Mouse (Mus musculus): ENCODE results near the gene Pin1rt1. TPM values are rescaled to one million over a fixed set of nuclear protein-coding genes. Genes with fewer than 3 reads are reported as not detected.
A peak's percentile ranks its signal among the peaks of the same experiment; 100 is the strongest.

Gene Pin1rt1
- polyA plus RNA-seq, 1 experiment from 2014 or later, result not detected

GRCm38 (mm10) chr2:104740248-104740949 is 24.2 kb upstream of the Pin1rt1 start:
- Histone ChIP-seq H3K27ac (no peak overlapping the region), H3K4me2 (no peak overlapping the region), H3K9ac (no peak overlapping the region), H3K4me3 (no peak overlapping the region), H3K4me1 (peaks cover 12% of the 10 kb centered on the region), H3K9me3 (no peaks in the 10 kb centered on the region), H3K36me3 (no peaks in the 10 kb centered on the region), H3K27me3 (peaks cover 33% of the 10 kb centered on the region)
- no peak for ATAC-seq (ENCODE audit: insufficient number of reproducible peaks, insufficient read depth, low FRiP score, low TSS enrichment, low read depth)
- WGBS, result 48% methylated on average over 7 of the region's 7 CpGs

- no peak for ATAC-seq (ENCODE audit: insufficient number of reproducible peaks, insufficient read depth, low FRiP score, low TSS enrichment, low read depth)
Measured at GRCm38 (mm10) chr2:104739691-104740090, 23.5 kb upstream of the Pin1rt1 start.

GRCm38 (mm10) chr2:104736241-104736640 is 20.1 kb upstream of the Pin1rt1 start:
- H3K36me3 ChIP-seq, result no peaks in the 10 kb centered on the region
- WGBS, result 63% methylated on average over 7 of the region's 7 CpGs

More at GRCm38 (mm10) chr2:104739691-104740090, 23.5 kb upstream of the Pin1rt1 start:
- Histone ChIP-seq H3K9ac (no peak overlapping the region), H3K4me1 (peaks cover 12% of the 10 kb centered on the region), H3K27ac (no peak overlapping the region), H3K36me3 (no peaks in the 10 kb centered on the region), H3K4me3 (no peak overlapping the region), H3K27me3 (peaks cover 33% of the 10 kb centered on the region), H3K4me2 (no peak overlapping the region), H3K9me3 (no peaks in the 10 kb centered on the region)
- WGBS, result 93% methylated on average over 2 of the region's 2 CpGs

GRCm38 (mm10) chr2:104732562-104733256 is 16.5 kb upstream of the Pin1rt1 start:
- Histone ChIP-seq H3K27me3 (no peaks in the 10 kb centered on the region), H3K36me3 (no peaks in the 10 kb centered on the region), H3K4me2 (no peak overlapping the region), H3K27ac (no peak overlapping the region), H3K4me1 (no peaks in the 10 kb centered on the region), H3K9ac (no peak overlapping the region), H3K4me3 (no peak overlapping the region), H3K9me3 (no peaks in the 10 kb centered on the region)
- 75% methylated on average over 7 of the region's 7 CpGs for whole genome bisulfite sequencing
- no peak for ATAC-seq (ENCODE audit: insufficient number of reproducible peaks, insufficient read depth, low FRiP score, low TSS enrichment, low read depth)

More at GRCm38 (mm10) chr2:104736241-104736640, 20.1 kb upstream of the Pin1rt1 start:
- Histone ChIP-seq H3K9me3 (no peaks in the 10 kb centered on the region), H3K4me3 (no peak overlapping the region), H3K27me3 (peaks cover 17% of the 10 kb centered on the region), H3K4me1 (peaks cover 5% of the 10 kb centered on the region), H3K9ac (no peak overlapping the region), H3K4me2 (no peak overlapping the region), H3K27ac (no peak overlapping the region)
- ATAC-seq (ENCODE audit: insufficient number of reproducible peaks, insufficient read depth, low FRiP score, low TSS enrichment, low read depth), result no peak

DNA sequence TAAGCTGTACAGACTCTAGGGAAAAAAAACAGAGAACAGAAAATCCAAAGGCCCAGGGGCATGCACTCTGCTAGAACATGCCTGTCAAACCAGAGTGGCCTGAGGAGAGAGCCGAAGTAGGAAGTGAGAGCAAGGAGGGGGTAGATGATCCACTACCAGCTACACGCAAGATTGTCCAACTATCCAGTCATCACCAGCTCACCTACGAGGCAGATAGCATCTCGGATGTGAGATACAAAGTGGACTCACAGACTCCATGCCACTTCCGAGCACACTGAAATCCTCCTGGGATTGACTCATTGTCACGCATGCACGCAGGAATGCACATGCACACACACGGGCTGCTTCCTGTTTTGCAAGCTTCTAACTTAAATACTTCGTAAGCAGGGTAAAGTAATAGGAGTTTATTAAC is 15.9 kb upstream of the Pin1rt1 start:
- H3K4me2 ChIP-seq, result no peak overlapping the region
- no peaks in the 10 kb centered on the region for H3K36me3 ChIP-seq
- WGBS, result 75% methylated on average over 9 of the region's 9 CpGs
- no peak overlapping the region for H3K27ac ChIP-seq
- no peak for ATAC-seq (ENCODE audit: insufficient number of reproducible peaks, insufficient read depth, low FRiP score, low TSS enrichment, low read depth)
- H3K27me3 ChIP-seq, result no peaks in the 10 kb centered on the region
- H3K4me1 ChIP-seq, result no peaks in the 10 kb centered on the region
- H3K9me3 ChIP-seq, result no peaks in the 10 kb centered on the region
- no peak overlapping the region for H3K4me3 ChIP-seq
- H3K9ac ChIP-seq, result no peak overlapping the region

DNA sequence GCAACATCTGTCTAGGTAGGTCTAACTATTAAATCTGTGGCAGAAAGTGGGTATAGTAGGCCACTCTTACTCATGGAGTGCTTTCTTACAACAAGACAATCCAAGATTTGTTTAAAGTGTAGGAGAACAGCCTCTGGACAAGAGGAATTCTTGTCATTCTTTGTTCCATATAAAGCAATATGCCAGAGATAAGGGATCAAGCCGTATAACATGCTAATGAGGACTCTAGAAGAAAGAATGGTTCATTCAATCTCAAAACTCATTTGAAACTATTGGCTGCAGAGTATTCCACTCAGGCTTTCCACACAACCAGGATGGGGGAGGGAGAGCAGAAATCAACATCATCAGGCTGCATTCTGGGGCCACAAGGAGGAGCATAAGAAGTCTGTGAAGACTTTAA is 11.2 kb upstream of the Pin1rt1 start:
- Histone ChIP-seq H3K9me3 (no peaks in the 10 kb centered on the region), H3K4me3 (no peak overlapping the region), H3K36me3 (no peaks in the 10 kb centered on the region), H3K27ac (no peak overlapping the region), H3K4me2 (no peak overlapping the region), H3K27me3 (no peaks in the 10 kb centered on the region), H3K4me1 (no peaks in the 10 kb centered on the region), H3K9ac (no peak overlapping the region)
- 72% methylated on average over 1 of the region's 1 CpGs for WGBS
- ATAC-seq (ENCODE audit: insufficient number of reproducible peaks, insufficient read depth, low FRiP score, low TSS enrichment, low read depth), result no peak

DNA sequence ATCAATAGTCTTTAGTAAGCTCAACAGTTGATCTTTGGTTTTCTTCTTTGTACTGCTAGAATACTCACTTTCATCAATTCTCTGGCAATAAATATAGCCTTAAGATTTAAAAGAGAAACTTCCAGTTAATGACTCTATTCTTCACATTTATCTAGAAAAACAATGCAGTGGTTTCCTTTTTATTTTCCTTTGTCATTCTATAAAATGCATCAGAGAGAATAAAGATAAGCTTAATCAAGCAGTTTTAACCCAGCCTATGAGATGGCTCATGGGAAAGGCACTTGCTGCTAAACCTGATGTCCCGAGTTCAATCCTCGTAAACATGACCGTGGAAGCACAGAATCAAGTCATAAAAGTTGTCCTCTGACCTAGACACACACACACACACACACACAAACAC is 5.8 kb upstream of the Pin1rt1 start:
- 85% methylated on average over 3 of the region's 3 CpGs for WGBS
- Histone ChIP-seq H3K36me3 (no peaks in the 10 kb centered on the region), H3K9ac (no peak overlapping the region), H3K27me3 (no peaks in the 10 kb centered on the region), H3K4me3 (no peak overlapping the region), H3K9me3 (no peaks in the 10 kb centered on the region), H3K4me2 (no peak overlapping the region), H3K27ac (no peak overlapping the region), H3K4me1 (no peaks in the 10 kb centered on the region)
- no peak for ATAC-seq (ENCODE audit: insufficient number of reproducible peaks, insufficient read depth, low FRiP score, low TSS enrichment, low read depth)

DNA sequence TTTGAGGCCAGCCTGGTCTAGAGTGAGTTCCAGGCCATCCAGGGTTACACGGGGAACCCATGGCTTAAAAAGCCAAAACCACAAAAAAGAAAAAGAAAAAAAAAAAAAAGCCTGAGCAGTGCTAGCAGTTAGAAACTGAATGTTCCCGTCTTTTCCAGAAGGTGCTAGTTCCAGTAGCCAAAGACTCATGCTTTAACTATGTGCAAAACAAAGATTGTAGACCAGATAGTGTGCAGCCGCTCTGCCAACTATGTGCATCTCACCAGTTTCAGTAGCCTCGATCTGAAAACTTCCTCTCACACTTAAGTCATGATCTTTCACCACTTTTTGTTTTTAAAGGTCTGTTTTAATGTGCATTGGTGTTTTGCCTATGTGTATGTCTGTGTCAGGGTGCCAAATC is 1.6 kb upstream of the Pin1rt1 start:
- WGBS, result 77% methylated on average over 4 of the region's 4 CpGs
- Histone ChIP-seq H3K27me3 (peaks cover 4% of the 10 kb centered on the region; the same call in 1 of the 2 replicates), H3K36me3 (no peaks in the 10 kb centered on the region), H3K4me1 (peaks cover 7% of the 10 kb centered on the region; the same call in 1 of the 2 replicates), H3K9ac (no peak overlapping the region), H3K4me2 (no peak overlapping the region), H3K27ac (no peak overlapping the region), H3K4me3 (no peak overlapping the region), H3K9me3 (no peaks in the 10 kb centered on the region)
- ATAC-seq (ENCODE audit: insufficient number of reproducible peaks, insufficient read depth, low FRiP score, low TSS enrichment, low read depth), result no peak

- H3K4me1 ChIP-seq, result peaks cover 9% of the 10 kb centered on the region; the same call in 1 of the 2 replicates
- no peak overlapping the region for H3K27ac ChIP-seq
- H3K4me3 ChIP-seq, result no peak overlapping the region
- H3K36me3 ChIP-seq, result no peaks in the 10 kb centered on the region
- H3K9me3 ChIP-seq, result no peaks in the 10 kb centered on the region
- WGBS, result 95% methylated on average over 2 of the region's 2 CpGs
- H3K4me2 ChIP-seq, result no peak overlapping the region
- H3K9ac ChIP-seq, result no peak overlapping the region
- no peak for ATAC-seq (ENCODE audit: insufficient number of reproducible peaks, insufficient read depth, low FRiP score, low TSS enrichment, low read depth)
- peaks cover 4% of the 10 kb centered on the region; the same call in 1 of the 2 replicates for H3K27me3 ChIP-seq
Measured at GRCm38 (mm10) chr2:104717231-104717735, 1.1 kb upstream of the Pin1rt1 start.

GRCm38 (mm10) chr2:104714254-104714691 is 1.9 kb downstream of the Pin1rt1 start:
- ATAC-seq (ENCODE audit: insufficient number of reproducible peaks, insufficient read depth, low FRiP score, low TSS enrichment, low read depth), result no peak
- peaks cover 4% of the 10 kb centered on the region; the same call in 1 of the 2 replicates for H3K27me3 ChIP-seq
- H3K9ac ChIP-seq, result no peak overlapping the region
- peaks cover 21% of the 10 kb centered on the region for H3K4me1 ChIP-seq
- H3K36me3 ChIP-seq, result no peaks in the 10 kb centered on the region
- no peak overlapping the region for H3K27ac ChIP-seq
- no peak overlapping the region for H3K4me3 ChIP-seq
- 38% methylated on average over 15 of the region's 15 CpGs for whole genome bisulfite sequencing
- no peaks in the 10 kb centered on the region for H3K9me3 ChIP-seq
- H3K4me2 ChIP-seq, result no peak overlapping the region

DNA sequence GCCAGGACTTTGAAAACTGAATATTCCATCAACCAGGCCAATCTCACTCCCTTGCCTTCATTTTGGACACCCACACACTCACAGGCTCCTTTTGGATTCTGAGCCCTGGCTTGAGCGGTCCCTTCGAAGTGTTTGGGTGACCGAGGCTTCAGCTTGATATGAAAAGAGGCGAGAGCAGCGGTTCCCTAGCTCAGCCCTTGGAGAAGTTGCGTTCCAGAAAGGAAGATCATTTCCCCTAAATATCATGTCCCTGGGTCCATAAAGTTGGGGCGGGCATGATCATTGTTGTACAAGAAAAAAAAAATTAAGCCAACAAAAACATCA is 3.7 kb downstream of the Pin1rt1 start:
- peak overlapping the region; percentile 89 for H3K27ac ChIP-seq
- peak overlapping the region; percentile 73 for H3K4me2 ChIP-seq
- peak overlapping the region; percentile 84 for H3K9ac ChIP-seq
- ATAC-seq (ENCODE audit: insufficient number of reproducible peaks, insufficient read depth, low FRiP score, low TSS enrichment, low read depth), result no peak
- peaks cover 21% of the 10 kb centered on the region for H3K4me1 ChIP-seq
- no peaks in the 10 kb centered on the region for H3K9me3 ChIP-seq
- H3K27me3 ChIP-seq, result peaks cover 4% of the 10 kb centered on the region; the same call in 1 of the 2 replicates
- H3K4me3 ChIP-seq, result peak overlapping the region; percentile 74
- 0 out of 2 replicates have a peak, but pooled peaks cover 4% of the 10 kb centered on the region for H3K36me3 ChIP-seq
- WGBS, result 3% methylated on average over 7 of the region's 7 CpGs
